10 mouse cellular contexts compared by ENCODE assay signal in the genomic region with DNA sequence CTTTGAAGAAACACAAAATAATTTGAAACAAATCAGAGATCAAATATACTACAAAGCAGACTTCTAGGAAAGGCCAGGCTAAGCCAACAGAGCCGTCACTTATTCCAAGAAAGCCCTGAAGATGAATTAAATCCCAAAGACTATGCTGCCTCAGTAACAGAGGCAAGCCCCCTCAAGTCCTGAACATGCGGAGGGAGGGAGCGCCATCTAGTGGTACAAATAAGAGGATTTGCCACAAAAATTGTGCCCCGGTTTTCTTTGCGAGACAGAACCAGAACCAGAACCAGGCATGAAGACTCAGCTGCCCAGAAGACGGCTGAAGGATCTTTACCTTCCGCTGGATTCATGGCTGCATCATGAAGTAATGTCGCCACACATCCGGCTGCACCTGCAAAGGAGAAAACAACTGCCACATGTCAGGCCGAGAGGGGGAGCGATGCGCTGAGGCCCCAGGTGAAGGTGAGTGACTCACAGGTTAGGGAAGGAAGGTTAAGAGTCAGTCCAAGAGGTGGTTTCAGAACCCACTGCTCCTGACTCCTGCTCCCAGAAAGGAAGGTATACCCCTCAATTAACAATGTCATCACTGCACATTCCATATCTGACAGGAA. TPM values are rescaled to one million over a fixed set of nuclear protein-coding genes. Genes with fewer than 3 reads are reported as not detected.
A peak's percentile ranks its signal among the peaks of the same experiment; 100 is the strongest.
DNase-seq lines count a peak whose midpoint lies in the region; ATAC-seq and TF ChIP-seq lines count a peak whose summit lies in the region.
"Had no signal": no experiment of that assay in that cellular context is flagged by ENCODE, and none has a peak within 500 bp of the region (broad histone marks: within the 10 kb centered on the region; RNA-seq: fewer than 3 reads in every experiment).

No protein-coding gene starts in this region.

- 82% methylated on average over 12 of the region's 12 CpGs for WGBS in liver, adult 2 months
- 50% methylated on average over 12 of the region's 12 CpGs for WGBS in midbrain, postnatal 0 days

- TF ChIP-seq CTCF in liver, adult 2 months (IDR thresholded peaks at IDR 0.05; ENCODE audit: low read depth, low read length): peak; percentile 59; the same call in 1 of the 2 replicates
- peak; percentile 90 for TF ChIP-seq CTCF in midbrain, postnatal 0 days (IDR thresholded peaks at IDR 0.05)

- no peaks in the 10 kb centered on the region; the same call in none of the 2 replicates for H3K36me3 ChIP-seq in liver, adult 2 months (ENCODE audit: control insufficient read depth, insufficient read depth, low read length)
- peaks cover 21% of the 10 kb centered on the region for H3K36me3 ChIP-seq in midbrain, postnatal 0 days (ENCODE audit: insufficient read depth, low read length)

- peaks cover 2% of the 10 kb centered on the region; the same call in 1 of the 2 replicates for H3K4me1 ChIP-seq in liver, adult 2 months (ENCODE audit: control insufficient read depth, insufficient read depth, low read length)
- no peaks in the 10 kb centered on the region for H3K4me1 ChIP-seq in midbrain, postnatal 0 days (ENCODE audit: insufficient read depth, low read length)
- H3K4me1 ChIP-seq: lung, embryonic 15.5 days had no signal

- H3K4me2 ChIP-seq in midbrain, postnatal 0 days (ENCODE audit: low read depth, low read length, poor library complexity, severe bottlenecking): no peak overlapping the region
- H3K4me2 ChIP-seq: lung, embryonic 15.5 days had no signal

- peak; percentile 55 for DNase-seq in adrenal gland, postnatal 10 days
- no peak for DNase-seq in adrenal gland, postnatal 4 days (ENCODE audit: low spot score in 2 of 2)
- no peak for DNase-seq in liver, adult 2 months (ENCODE audit: extremely low read depth, low read depth, low spot score)
- DNase-seq in liver: no peak
- DNase-seq in brain, adult 2 months (ENCODE audit: low read depth, low spot score): peak; percentile 82
- DNase-seq in induced T-regulatory cell, adult 2 months (ENCODE audit: low read depth): peak; percentile 71
- peak; percentile 74 for DNase-seq in midbrain, postnatal 0 days (ENCODE audit: low spot score)
- no peak for DNase-seq in gastrocnemius, postnatal 25 days

- H3K4me3 ChIP-seq in liver, adult 2 months (ENCODE audit: insufficient read depth, low read depth, low read length): no peak overlapping the region
- H3K4me3 ChIP-seq in midbrain, postnatal 0 days (ENCODE audit: low read depth, low read length): no peak overlapping the region
- H3K4me3 ChIP-seq: lung, embryonic 15.5 days had no signal

- no peak overlapping the region for H3K9ac ChIP-seq in liver, adult 2 months (ENCODE audit: low read depth, low read length)
- no peak overlapping the region for H3K9ac ChIP-seq in midbrain, postnatal 0 days (replicated peaks; ENCODE audit: low read length, poor library complexity, severe bottlenecking)
- H3K9ac ChIP-seq: lung, embryonic 15.5 days had no signal

- H3K27ac ChIP-seq in liver, adult 2 months (replicated peaks; ENCODE audit: insufficient read depth, low read depth, low read length): no peak overlapping the region
- no peak overlapping the region for H3K27ac ChIP-seq in midbrain, postnatal 0 days (ENCODE audit: low read depth, low read length)
- H3K27ac ChIP-seq: lung, embryonic 15.5 days had no signal

- no peak for TF ChIP-seq POLR2A in liver, adult 2 months (IDR thresholded peaks at IDR 0.05; ENCODE audit: extremely low read depth, insufficient read depth, low read length)

- no peak for ATAC-seq in midbrain, postnatal 0 days (ENCODE audit: low FRiP score)

- no peaks in the 10 kb centered on the region for H3K27me3 ChIP-seq in liver, adult 2 months (ENCODE audit: control insufficient read depth, insufficient read depth, low read length)
- no peaks in the 10 kb centered on the region for H3K27me3 ChIP-seq in midbrain, postnatal 0 days (ENCODE audit: insufficient read depth, low read length)
- H3K27me3 ChIP-seq: lung, embryonic 15.5 days had no signal

- H3K79me2 ChIP-seq in liver, adult 2 months (ENCODE audit: control insufficient read depth, insufficient read depth, low read length): no peaks in the 10 kb centered on the region; the same call in 1 of the 2 replicates

- no peaks in the 10 kb centered on the region for H3K9me3 ChIP-seq in midbrain, postnatal 0 days (ENCODE audit: low read length)
- H3K9me3 ChIP-seq: lung, embryonic 15.5 days had no signal

RNA-seq across cellular contexts. Expression of a gene that starts 9.1 kb away (rescaled TPM):
- total RNA-seq in adrenal gland, postnatal 10 days (2021): 10 to 100 TPM; 54.9 to 59.2 TPM
- 10 to 100 TPM; 82.6 to 93.9 TPM for total RNA-seq in adrenal gland, postnatal 4 days (2021)
- total RNA-seq in liver, adult 2 months (2014; rRNA removed): 18.2 and 20.5 TPM in 2 replicates
- polyA plus RNA-seq in liver, adult 2 months (2012; rRNA removed): 33.9 and 43.0 TPM in 2 replicates
- 43.8 and 48.3 TPM in 2 replicates for total RNA-seq in midbrain, postnatal 0 days (2014; rRNA removed)
- 15.2 and 15.5 TPM in 2 replicates for polyA plus RNA-seq in midbrain, postnatal 0 days (2015; fragmentation: Nextera tagmentation; extraction: Ambion mirVana)
- 10 to 100 TPM; 18.0 to 18.9 TPM for total RNA-seq in gastrocnemius, postnatal 25 days (2021)

RNA-seq across cellular contexts. Expression of a gene that starts 23.9 kb away (rescaled TPM):
- 10 to 100 TPM; 14.2 to 15.5 TPM for total RNA-seq in adrenal gland, postnatal 10 days (2021)
- total RNA-seq in adrenal gland, postnatal 4 days (2021): 10 to 100 TPM; 20.9 to 24.6 TPM
- 1.5 TPM in 2 replicates for total RNA-seq in liver, adult 2 months (2014; rRNA removed)
- 2.0 TPM in 2 replicates for polyA plus RNA-seq in liver, adult 2 months (2012; rRNA removed)
- 6.9 and 10.0 TPM in 2 replicates for total RNA-seq in midbrain, postnatal 0 days (2014; rRNA removed)
- 7.1 and 8.2 TPM in 2 replicates for polyA plus RNA-seq in midbrain, postnatal 0 days (2015; fragmentation: Nextera tagmentation; extraction: Ambion mirVana)
- total RNA-seq in gastrocnemius, postnatal 25 days (2021): 1 to 10 TPM; 1.8 TPM

RNA-seq across cellular contexts. Expression of a gene that starts 53.4 kb away (rescaled TPM):
- under 1 TPM in 1 of 2 experiments, not detected in 1; 0.12 TPM for total RNA-seq in adrenal gland, postnatal 10 days (2021)
- total RNA-seq in adrenal gland, postnatal 4 days (2021): under 1 TPM in 1 of 2 experiments, not detected in 1; 0.28 TPM
- not detected in 2 replicates for total RNA-seq in liver, adult 2 months (2014; rRNA removed)
- 0.05 TPM in 1 of 2 replicates, not detected in the other for polyA plus RNA-seq in liver, adult 2 months (2012; rRNA removed)
- total RNA-seq in midbrain, postnatal 0 days (2014; rRNA removed): 0.05 TPM in 1 of 2 replicates, not detected in the other
- 0.12 TPM in 1 of 2 replicates, not detected in the other for polyA plus RNA-seq in midbrain, postnatal 0 days (2015; fragmentation: Nextera tagmentation; extraction: Ambion mirVana)
- not detected for total RNA-seq in gastrocnemius, postnatal 25 days (2021)
- total RNA-seq: gastrocnemius, postnatal 4 days had no signal
- polyA plus RNA-seq: lung, embryonic 15.5 days had no signal

Comparison
In these comparisons a context has a peak if more than half of its experiments do, and no peak if none do; other contexts are left out.
1. DNase-seq: peak in adrenal gland, postnatal 10 days (single experiment), brain, adult 2 months (single experiment), induced T-regulatory cell, adult 2 months (single experiment) and midbrain, postnatal 0 days (single experiment); none in adrenal gland, postnatal 4 days (0 of 2), liver, adult 2 months (single experiment), liver (single experiment) and gastrocnemius, postnatal 25 days (single experiment).